Mouse (Mus musculus): Measurements from ENCODE around the gene Cpeb1. TPM values are rescaled to one million over a fixed set of nuclear protein-coding genes. Genes with fewer than 3 reads are reported as not detected.

Cpeb1 gene
- total RNA-seq, 2 experiments from 2014 or later, result 98.1 to 101 TPM

GRCm38 (mm10) chr7:81367946-81368345 lies 87.3 kb downstream of the Cpeb1 start:
- DNase-seq (ENCODE audit: extremely low spot score in 1 of 2, low spot score in 2 of 2), result peak in 1 of 2 experiments; percentile 7
- Histone ChIP-seq H3K4me3 (peak overlapping the region; percentile 9; the same call in 1 of the 2 replicates), H3K27ac (no peak overlapping the region)
- intact Hi-C loops (cut with DNase I), result loop anchor here (2.0 kb wide), 1 partner anchor 87 kb away; the partner anchor contains the start of gene Cpeb1
- no peak for TF ChIP-seq CTCF (IDR thresholded peaks at IDR 0.05)

- H3K27ac ChIP-seq, result no peak overlapping the region
- H3K4me3 ChIP-seq, result no peak overlapping the region
- intact Hi-C loops (cut with DNase I), result no loop called here
- TF ChIP-seq CTCF (IDR thresholded peaks at IDR 0.05), result no peak
- DNase-seq (ENCODE audit: extremely low spot score in 1 of 2, low spot score in 2 of 2), result no peak
Measured at GRCm38 (mm10) chr7:81356975-81357374, 98.3 kb downstream of the Cpeb1 start.

- Histone ChIP-seq H3K4me3 (no peak overlapping the region), H3K27ac (no peak overlapping the region)
- TF ChIP-seq CTCF (IDR thresholded peaks at IDR 0.05), result no peak
- no peak for DNase-seq (ENCODE audit: extremely low spot score in 1 of 2, low spot score in 2 of 2)
- intact Hi-C loops (cut with DNase I), result no loop called here
Measured at GRCm38 (mm10) chr7:81356360-81356759, 98.9 kb downstream of the Cpeb1 start.

- no peak for TF ChIP-seq CTCF (IDR thresholded peaks at IDR 0.05)
- intact Hi-C loops (cut with DNase I), result no loop called here
- Histone ChIP-seq H3K4me3 (no peak overlapping the region), H3K27ac (no peak overlapping the region)
- DNase-seq (ENCODE audit: extremely low spot score in 1 of 2, low spot score in 2 of 2), result no peak
Measured at GRCm38 (mm10) chr7:81355746-81356145, 99.5 kb downstream of the Cpeb1 start.

GRCm38 (mm10) chr7:81351826-81352225 lies 103.4 kb downstream of the Cpeb1 start:
- Histone ChIP-seq H3K4me3 (no peak overlapping the region), H3K27ac (no peak overlapping the region)
- intact Hi-C loops (cut with DNase I), result no loop called here
- no peak for DNase-seq (ENCODE audit: extremely low spot score in 1 of 2, low spot score in 2 of 2)
- no peak for TF ChIP-seq CTCF (IDR thresholded peaks at IDR 0.05)

- TF ChIP-seq CTCF (IDR thresholded peaks at IDR 0.05), result no peak
- intact Hi-C loops (cut with DNase I), result loop anchor here (10.0 kb wide), 2 partner anchors 427 to 463 kb away; no protein-coding TSS in a partner anchor
- no peak overlapping the region for H3K4me3 ChIP-seq
- no peak for DNase-seq (ENCODE audit: extremely low spot score in 1 of 2, low spot score in 2 of 2)
- no peak overlapping the region for H3K27ac ChIP-seq
Measured at GRCm38 (mm10) chr7:81348206-81348605, 107.1 kb downstream of the Cpeb1 start.

DNA sequence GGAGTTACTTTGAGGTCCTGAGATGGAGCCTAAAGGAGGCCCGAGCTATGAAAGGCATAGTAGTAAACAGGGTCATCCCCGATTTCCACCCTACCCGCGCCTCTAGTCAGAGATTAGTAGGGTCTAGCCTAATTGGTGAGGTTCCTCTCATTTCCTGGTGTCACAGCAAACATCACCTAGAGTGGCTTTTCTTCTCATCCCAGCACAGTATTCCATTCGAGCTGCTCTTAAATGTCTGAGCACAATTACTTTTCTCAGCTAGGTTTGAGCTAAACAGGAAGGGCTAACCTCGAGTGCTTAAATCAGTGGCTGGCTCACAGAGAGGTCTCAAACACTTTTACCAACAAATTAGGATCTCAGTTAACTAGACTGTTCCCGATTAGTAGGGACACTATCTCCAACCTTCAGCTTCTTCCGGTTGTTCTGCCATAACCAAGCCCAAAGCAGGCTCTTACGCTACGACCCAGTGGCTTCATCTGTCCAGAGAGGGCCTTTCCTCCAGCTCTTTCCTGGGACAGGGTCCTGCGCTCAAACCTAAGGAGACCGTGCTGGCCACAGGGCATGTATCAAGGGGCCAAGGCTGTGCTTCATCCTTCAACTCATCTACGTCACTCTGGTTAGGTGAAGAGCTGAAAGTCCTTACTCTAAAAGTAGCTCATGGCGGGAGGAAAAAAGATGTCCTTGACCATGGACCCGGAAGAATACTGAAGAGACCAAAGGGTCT lies 109.7 kb downstream of the Cpeb1 start:
- intact Hi-C loops (cut with DNase I), result loop anchor here (2.0 to 10.0 kb wide), 3 partner anchors 109 to 461 kb away; partner anchors contain the start of gene Cpeb1
- Histone ChIP-seq H3K4me3 (peak overlapping the region; percentile 73), H3K27ac (peak overlapping the region; percentile 81)
- no peak for DNase-seq (ENCODE audit: extremely low spot score in 1 of 2, low spot score in 2 of 2)
- TF ChIP-seq CTCF (IDR thresholded peaks at IDR 0.05), result no peak

GRCm38 (mm10) chr7:81344544-81345446 lies 110.5 kb downstream of the Cpeb1 start, which contains the start of gene Rps17:
Gene Rps17 (minus strand): TSS chr7:81345254.
- TF ChIP-seq CTCF (IDR thresholded peaks at IDR 0.05), result no peak; the same call in none of the 2 replicates
- intact Hi-C loops (cut with DNase I), result loop anchor here (2.0 to 10.0 kb wide), 5 partner anchors 110 to 460 kb away; partner anchors contain the start of genes Cpeb1 and Whamm
- Histone ChIP-seq H3K4me3 (peak within 1 kb of the TSS; percentile 73), H3K27ac (peak within 1 kb of the TSS; percentile 87)
- peak; percentile 97 to 99 for DNase-seq (ENCODE audit: extremely low spot score in 1 of 2, low spot score in 2 of 2)

GRCm38 (mm10) chr7:81343831-81344230 lies 111.4 kb downstream of the Cpeb1 start:
- peak overlapping the region; percentile 47; the same call in 1 of the 2 replicates for H3K27ac ChIP-seq
- no peak for DNase-seq (ENCODE audit: extremely low spot score in 1 of 2, low spot score in 2 of 2)
- no peak for TF ChIP-seq CTCF (IDR thresholded peaks at IDR 0.05)
- H3K4me3 ChIP-seq, result peak overlapping the region; percentile 73
- intact Hi-C loops (cut with DNase I), result loop anchor here (2.0 to 10.0 kb wide), 6 partner anchors 111 to 459 kb away; partner anchors contain the start of genes Cpeb1 and Whamm

DNA sequence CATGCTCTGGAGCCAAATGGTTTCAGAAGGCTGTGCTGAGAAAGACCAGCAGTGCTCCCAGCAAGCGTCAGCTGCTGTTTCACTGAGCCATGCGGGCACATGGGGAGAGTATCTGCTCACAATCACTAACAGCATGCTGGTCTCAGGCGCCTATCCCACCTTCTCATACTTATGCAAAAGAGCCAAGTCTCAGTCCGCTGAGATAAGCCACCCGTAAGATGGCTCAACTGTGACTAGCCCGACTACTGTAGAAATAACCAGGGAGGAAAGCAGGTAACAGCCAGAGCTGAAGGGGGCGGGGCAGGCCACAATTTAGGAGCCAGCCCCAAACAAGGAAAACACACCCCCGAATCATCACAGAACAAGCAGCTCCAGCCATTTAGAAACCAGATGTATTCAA lies 111.9 kb downstream of the Cpeb1 start:
- intact Hi-C loops (cut with DNase I), result loop anchor here (2.0 to 10.0 kb wide), 5 partner anchors 135 to 459 kb away; partner anchors contain the start of gene Whamm
- TF ChIP-seq CTCF (IDR thresholded peaks at IDR 0.05), result no peak
- Histone ChIP-seq H3K4me3 (peak overlapping the region; percentile 73), H3K27ac (no peak overlapping the region)
- no peak for DNase-seq (ENCODE audit: extremely low spot score in 1 of 2, low spot score in 2 of 2)

- intact Hi-C loops (cut with DNase I), result loop anchor here (2.0 to 10.0 kb wide), 5 partner anchors 134 to 458 kb away; partner anchors contain the start of gene Whamm
- Histone ChIP-seq H3K27ac (no peak overlapping the region), H3K4me3 (peak overlapping the region; percentile 73)
- DNase-seq (ENCODE audit: extremely low spot score in 1 of 2, low spot score in 2 of 2), result no peak
- no peak for TF ChIP-seq CTCF (IDR thresholded peaks at IDR 0.05)
Measured at GRCm38 (mm10) chr7:81342356-81343094, 112.7 kb downstream of the Cpeb1 start.
